Mouse (Mus musculus) forelimb bud, embryonic 11.5 days (tissue): Measurements from ENCODE around the gene Fkbpl.

Experiments
- DNase-seq: peaks from one replicate; pipeline ENCODE4 v3.0.0-alpha.2; 2012; ENCODE audit warnings: low read depth, low spot score

The Fkbpl gene

GRCm38 (mm10) chr17:34644608-34645007, at the start of gene Fkbpl:
Fkbpl (plus strand) TSS chr17:34644764.
- DNase-seq = peak; percentile 97

GRCm38 (mm10) chr17:34596098-34596497, 48.5 kb upstream of the Fkbpl start:
- no peak for DNase-seq

DNA sequence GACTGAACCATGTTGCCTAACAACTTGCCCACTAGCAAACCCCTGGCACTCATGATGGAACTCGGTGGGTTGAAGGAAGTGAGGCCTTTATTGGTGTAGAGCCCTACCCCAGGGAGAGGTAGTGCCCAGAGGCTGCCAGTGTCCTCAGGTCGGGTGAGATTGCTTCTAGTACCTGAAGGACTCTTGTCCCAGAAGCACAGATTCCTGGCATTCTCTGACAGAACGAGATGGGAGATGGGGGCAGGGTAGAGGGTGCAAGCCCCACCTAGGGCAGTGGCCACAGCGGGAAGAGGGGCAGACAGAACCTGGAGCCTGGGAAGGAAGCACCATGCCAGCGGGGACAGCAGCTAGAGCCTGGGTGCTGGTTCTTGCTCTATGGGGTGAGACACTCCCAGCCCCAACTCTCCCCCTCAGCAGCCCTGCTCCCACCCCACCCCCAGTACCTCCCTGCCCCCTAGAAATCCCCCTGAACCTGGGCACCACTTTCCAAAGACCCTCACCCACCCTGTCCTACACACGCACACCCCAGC, 46.9 kb upstream of the Fkbpl start, which contains the start of gene Ager:
Ager (plus strand) TSS at position 297 of the 530 bp plus-strand sequence.
- DNase-seq = no peak

GRCm38 (mm10) chr17:34599891-34600290, 44.7 kb upstream of the Fkbpl start:
- DNase-seq = no peak

GRCm38 (mm10) chr17:34601796-34602195, 42.8 kb upstream of the Fkbpl start:
- no peak for DNase-seq

GRCm38 (mm10) chr17:34603375-34604060, 41.0 kb upstream of the Fkbpl start, which contains the start of gene Rnf5:
Rnf5 (minus strand) TSS chr17:34603690.
- DNase-seq = peak; percentile 100

- peak; percentile 99 for DNase-seq
Observed at GRCm38 (mm10) chr17:34604061-34604508, 40.5 kb upstream of the Fkbpl start, which contains the start of gene Agpat1. Agpat1 (plus strand) TSS chr17:34604262.

DNA sequence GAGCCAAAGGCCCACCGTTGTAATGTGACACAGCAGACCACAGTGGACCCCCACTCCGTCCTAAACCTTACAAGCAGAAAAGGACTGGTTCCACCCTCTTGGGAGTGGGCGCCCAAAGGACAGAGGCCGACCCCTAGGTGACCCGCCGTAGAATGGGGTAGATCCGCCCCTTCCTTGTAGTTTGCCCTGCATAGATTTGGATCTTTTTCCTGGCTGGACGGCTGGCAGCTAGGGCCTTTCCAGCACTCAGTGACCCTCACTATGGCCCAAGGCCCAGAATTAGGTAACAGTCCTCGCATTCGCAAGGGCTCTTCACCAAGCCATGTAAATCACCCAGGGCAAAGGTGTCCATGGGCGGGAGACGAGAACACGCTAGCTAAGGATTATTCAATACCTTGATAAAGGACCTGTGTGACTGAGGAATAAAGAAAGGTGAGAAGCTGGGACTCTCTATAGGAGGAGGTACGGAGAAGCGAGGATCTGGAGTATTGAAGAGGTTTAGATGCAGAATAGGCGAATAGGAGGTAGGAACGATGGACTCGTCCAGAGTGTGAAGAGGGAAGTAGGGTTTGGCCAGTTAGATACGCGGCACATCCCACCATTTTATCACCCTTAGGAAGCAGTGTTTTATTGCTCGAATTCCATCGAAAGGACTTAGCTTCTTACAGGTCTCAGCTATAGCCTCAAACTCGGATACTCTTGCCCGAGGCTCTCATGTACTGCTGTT, 39.9 kb upstream of the Fkbpl start:
- no peak for DNase-seq

GRCm38 (mm10) chr17:34605609-34606008, 39.0 kb upstream of the Fkbpl start:
- peak; percentile 93 for DNase-seq

DNA sequence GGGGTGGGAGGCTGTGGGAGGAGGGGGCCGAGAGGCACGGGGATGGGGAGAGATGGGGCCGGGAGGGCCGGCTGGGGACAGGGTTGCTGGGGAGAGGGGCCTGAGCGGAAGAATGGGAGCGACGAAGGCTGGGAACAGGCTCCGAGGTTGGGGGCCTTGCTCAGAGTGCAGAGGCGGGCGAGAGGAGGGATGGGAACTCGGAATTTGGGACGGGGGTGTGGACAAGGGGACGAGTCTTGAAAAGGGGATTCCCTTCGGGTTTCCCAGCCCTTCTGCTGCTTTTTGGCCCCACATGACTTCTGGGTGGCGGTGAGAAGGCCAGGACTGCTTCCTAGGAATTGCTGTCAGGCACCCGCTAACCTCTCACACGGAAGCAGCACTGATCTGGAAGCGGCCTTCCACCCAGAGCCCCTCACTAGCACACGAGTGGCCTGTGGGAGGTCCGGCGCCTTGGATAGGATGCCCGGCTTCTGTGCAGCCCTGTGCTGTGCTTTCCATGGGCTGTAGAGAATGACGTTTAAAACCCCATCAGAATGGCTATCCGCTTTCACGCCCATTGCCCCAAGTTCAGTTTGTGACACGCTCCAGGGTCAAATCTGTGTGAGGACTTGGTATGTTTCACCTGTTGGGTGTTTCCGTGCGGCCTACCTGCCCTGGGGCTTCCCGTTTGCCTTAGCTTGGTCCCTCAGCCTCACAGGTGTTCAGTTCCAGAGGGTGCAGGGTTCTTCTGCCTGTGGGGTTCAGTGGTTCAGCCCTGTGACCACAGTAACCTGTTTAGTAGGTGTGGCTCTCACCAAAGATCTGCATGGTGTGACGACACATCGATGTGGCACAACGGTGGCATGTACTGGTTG, 38.2 kb upstream of the Fkbpl start:
- DNase-seq = no peak

- DNase-seq = no peak
Observed at GRCm38 (mm10) chr17:34607997-34608396, 36.6 kb upstream of the Fkbpl start.

DNA sequence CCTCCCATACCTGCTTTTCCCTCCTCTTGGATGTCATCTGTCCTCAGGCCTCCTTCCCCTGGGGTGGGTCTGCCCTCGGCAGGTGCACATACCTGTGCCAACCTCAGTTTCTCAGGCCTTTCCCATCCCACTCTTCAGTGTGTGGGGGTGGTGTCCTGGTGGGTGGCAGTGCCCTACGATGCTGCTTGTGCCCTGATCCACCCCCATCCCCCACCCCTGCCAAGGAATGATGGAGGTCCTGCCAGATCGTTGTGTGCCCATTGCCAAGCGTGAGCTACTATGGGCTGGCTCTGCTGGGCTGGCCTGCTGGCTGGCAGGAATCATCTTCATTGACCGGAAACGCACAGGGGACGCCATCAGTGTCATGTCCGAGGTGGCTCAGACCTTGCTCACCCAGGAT, 33.5 kb upstream of the Fkbpl start:
- no peak for DNase-seq

- DNase-seq = no peak
Observed at GRCm38 (mm10) chr17:34613054-34613645, 31.4 kb upstream of the Fkbpl start.

DNA sequence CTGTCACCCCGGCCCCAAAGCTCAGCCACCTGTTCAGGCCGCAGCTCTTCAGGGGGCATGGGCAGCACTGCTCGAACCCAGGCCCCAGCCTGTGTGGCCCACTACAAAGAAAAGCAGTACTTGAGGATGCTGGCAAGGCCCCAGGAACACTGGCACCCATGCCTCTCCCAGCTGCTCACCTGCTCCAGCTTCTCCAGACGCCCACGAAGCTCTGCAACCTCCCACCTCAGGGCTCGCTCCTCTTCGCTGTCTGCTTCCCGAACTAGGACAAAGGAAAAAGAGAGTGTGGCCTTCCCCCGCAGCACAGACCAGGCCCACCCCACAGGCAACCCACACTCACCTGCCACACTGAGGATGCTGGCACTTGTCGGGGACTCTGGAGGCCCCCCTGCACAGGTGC, 30.7 kb upstream of the Fkbpl start:
- no peak for DNase-seq

DNA sequence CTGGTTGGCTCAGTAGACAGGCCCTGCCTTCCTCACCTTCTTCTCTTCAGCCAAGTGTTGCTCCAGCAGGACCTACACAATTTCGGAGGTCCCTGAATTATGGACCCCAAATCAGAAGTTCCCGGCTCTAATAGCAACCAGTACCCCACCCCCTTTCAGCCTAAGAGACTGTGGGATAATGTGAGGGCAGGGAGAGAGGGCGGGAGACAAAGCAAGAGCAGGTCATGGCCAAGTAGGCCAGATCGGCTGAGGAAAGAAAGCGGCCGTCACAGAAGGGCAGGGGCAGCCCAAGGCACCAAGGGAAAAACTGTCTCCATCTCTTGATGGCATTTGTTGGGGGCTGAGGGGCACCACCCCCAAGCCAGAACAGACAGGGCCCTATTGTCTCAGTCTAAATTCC, 28.7 kb upstream of the Fkbpl start, which contains the start of gene Egfl8:
Egfl8 (minus strand) TSS at position 101 of the 400 bp plus-strand sequence.
- no peak for DNase-seq

DNA sequence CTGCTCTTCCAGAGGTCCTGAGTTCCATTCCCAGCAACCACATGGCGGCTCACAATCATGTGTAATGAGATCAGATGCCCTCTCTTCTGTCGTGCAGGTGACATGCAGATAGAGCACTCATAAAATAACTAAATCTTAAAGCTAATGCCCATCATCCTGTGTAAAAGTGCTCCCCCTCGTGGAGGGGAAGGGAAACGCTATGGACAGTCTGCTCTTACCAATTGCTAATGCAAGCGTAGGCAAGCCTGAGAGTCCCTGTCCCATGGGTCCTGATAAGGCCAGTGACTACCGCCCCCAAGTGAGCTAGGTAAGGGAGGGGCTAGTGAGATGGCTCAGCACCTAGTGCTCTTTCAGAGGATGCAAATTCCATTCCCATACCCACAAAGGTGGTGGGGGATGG, 25.6 kb upstream of the Fkbpl start:
- peak; percentile 66 for DNase-seq

DNA sequence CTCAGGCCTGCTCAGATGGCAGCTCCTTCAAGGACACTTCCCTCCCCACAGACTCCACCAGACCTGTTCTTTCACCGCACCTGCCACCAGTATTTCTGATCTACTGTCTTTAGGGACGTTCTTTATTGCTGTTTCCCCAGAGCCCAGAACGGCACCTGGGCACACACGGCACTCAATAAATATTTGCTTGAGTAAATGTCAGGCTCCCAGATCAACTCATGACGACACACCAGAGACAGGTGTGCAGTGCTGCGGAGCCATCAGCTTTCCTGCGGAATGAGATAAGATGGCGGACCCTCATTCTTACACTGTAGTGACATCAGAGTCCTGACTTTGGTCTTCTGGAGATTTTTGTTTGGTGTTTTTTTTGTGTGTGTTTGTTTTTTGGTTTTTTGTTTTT, 23.6 kb upstream of the Fkbpl start:
- DNase-seq = no peak

GRCm38 (mm10) chr17:34623161-34623560, 21.4 kb upstream of the Fkbpl start:
- DNase-seq = no peak

GRCm38 (mm10) chr17:34624981-34625380, 19.6 kb upstream of the Fkbpl start:
- no peak for DNase-seq

DNA sequence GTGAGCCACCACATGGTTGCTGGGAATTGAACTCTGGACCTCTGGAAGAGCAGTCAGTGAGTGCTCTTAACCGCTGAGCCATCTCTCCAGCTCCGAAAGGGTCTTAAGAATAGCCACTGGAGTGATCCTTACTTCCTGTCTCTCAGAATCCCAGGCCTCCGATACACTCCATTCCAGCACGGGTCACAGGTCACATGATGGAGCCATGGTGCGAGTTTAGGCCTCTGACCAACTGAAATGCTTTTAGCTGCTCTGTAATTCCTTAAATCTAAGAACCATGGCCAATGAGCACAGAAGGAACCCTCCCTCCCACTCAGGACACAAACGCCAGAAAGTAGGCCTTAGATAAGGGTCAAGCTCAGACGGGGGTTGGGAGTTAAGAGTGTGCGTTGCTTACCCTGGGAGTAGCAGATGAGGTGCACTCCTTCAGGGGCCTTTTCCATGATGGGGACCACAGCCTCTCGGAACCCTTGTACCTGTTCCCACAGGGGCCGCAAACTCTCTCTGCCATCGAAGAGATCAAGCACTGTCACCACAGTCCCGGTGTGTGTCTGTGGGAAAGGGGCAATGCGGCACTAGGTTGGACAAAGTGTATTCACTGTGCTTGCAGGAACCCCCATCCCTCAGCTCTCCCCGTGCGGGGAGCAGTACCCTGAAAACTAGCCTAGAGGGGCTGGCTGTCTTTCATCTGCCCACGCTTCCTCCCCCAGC, 18.3 kb upstream of the Fkbpl start:
- no peak for DNase-seq

DNA sequence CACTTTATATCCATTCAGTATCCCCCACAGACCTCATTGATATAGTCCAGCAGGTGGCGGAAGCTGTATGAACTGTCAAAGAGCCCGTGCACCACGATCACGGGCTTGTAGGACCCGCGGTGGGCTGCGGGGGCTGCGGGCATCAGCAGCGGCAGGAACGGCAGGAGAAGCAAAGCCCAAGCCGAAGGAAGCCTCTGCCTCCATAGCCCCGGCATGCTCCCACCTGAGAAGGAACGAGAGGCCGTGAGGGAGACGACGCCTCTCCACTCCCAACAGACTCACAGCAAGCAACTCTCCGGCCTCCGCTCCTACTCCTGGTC, 17.8 kb upstream of the Fkbpl start:
- peak; percentile 56 for DNase-seq
